Mouse (Mus musculus): ENCODE results near the gene Mrps33. TPM values are rescaled to one million over a fixed set of nuclear protein-coding genes. Genes with fewer than 3 reads are reported as not detected.

The Mrps33 gene
- polyA plus RNA-seq, 1 experiment from 2014 or later, result 116 TPM

GRCm38 (mm10) chr6:39797076-39797475 is 13.7 kb downstream of the Mrps33 start:
- Histone ChIP-seq H3K4me1 (ENCODE audit: insufficient read depth, low read depth, low read length) (no peaks in the 10 kb centered on the region), H3K36me3 (ENCODE audit: insufficient read depth, low read length) (no peaks in the 10 kb centered on the region; the same call in 1 of the 2 replicates), H3K9me3 (ENCODE audit: low read length) (no peaks in the 10 kb centered on the region), H3K9ac (replicated peaks; ENCODE audit: low read depth) (no peak overlapping the region), H3K4me2 (replicated peaks; ENCODE audit: low read depth, low read length) (no peak overlapping the region), H3K4me3 (ENCODE audit: low read depth, low read length) (no peak overlapping the region), H3K27ac (ENCODE audit: low read length) (no peak overlapping the region), H3K27me3 (replicated peaks; ENCODE audit: insufficient read depth, low read length) (no peaks in the 10 kb centered on the region)
- DNase-seq (ENCODE audit: low spot score) (no peak), ATAC-seq (no peak)
- TF ChIP-seq EP300 (IDR thresholded peaks at IDR 0.05) (no peak), CTCF (IDR thresholded peaks at IDR 0.05) (no peak)
- 64% methylated on average over 2 of the region's 2 CpGs for WGBS

GRCm38 (mm10) chr6:39796150-39796549 is 14.6 kb downstream of the Mrps33 start:
- H3K9me3 ChIP-seq (ENCODE audit: low read length), result no peaks in the 10 kb centered on the region
- no peaks in the 10 kb centered on the region for H3K27me3 ChIP-seq (replicated peaks; ENCODE audit: insufficient read depth, low read length)
- no peaks in the 10 kb centered on the region for H3K4me1 ChIP-seq (ENCODE audit: insufficient read depth, low read depth, low read length)
- H3K27ac ChIP-seq (ENCODE audit: low read length), result no peak overlapping the region
- DNase-seq (ENCODE audit: low spot score) (no peak), ATAC-seq (no peak)
- no peak overlapping the region for H3K9ac ChIP-seq (replicated peaks; ENCODE audit: low read depth)
- H3K4me3 ChIP-seq (ENCODE audit: low read depth, low read length), result no peak overlapping the region
- no peak for TF ChIP-seq CTCF (IDR thresholded peaks at IDR 0.05)
- no peak for TF ChIP-seq EP300 (IDR thresholded peaks at IDR 0.05)
- 74% methylated on average over 1 of the region's 1 CpGs for WGBS
- no peaks in the 10 kb centered on the region; the same call in 1 of the 2 replicates for H3K36me3 ChIP-seq (ENCODE audit: insufficient read depth, low read length)
- H3K4me2 ChIP-seq (replicated peaks; ENCODE audit: low read depth, low read length), result no peak overlapping the region

GRCm38 (mm10) chr6:39791806-39792205 is 19.0 kb downstream of the Mrps33 start:
- Histone ChIP-seq H3K4me1 (ENCODE audit: insufficient read depth, low read depth, low read length) (no peaks in the 10 kb centered on the region), H3K36me3 (ENCODE audit: insufficient read depth, low read length) (no peaks in the 10 kb centered on the region), H3K9me3 (ENCODE audit: low read length) (no peaks in the 10 kb centered on the region), H3K27me3 (replicated peaks; ENCODE audit: insufficient read depth, low read length) (no peaks in the 10 kb centered on the region), H3K9ac (replicated peaks; ENCODE audit: low read depth) (no peak overlapping the region), H3K27ac (ENCODE audit: low read length) (no peak overlapping the region), H3K4me3 (ENCODE audit: low read depth, low read length) (no peak overlapping the region), H3K4me2 (replicated peaks; ENCODE audit: low read depth, low read length) (no peak overlapping the region)
- ATAC-seq (no peak), DNase-seq (ENCODE audit: low spot score) (no peak)
- no peak for TF ChIP-seq CTCF (IDR thresholded peaks at IDR 0.05)
- no peak for TF ChIP-seq EP300 (IDR thresholded peaks at IDR 0.05)
- 60% methylated on average over 5 of the region's 5 CpGs for WGBS

GRCm38 (mm10) chr6:39788408-39788807 is 22.4 kb downstream of the Mrps33 start:
- DNase-seq (ENCODE audit: low spot score), result no peak
- Histone ChIP-seq H3K27ac (ENCODE audit: low read length) (no peak overlapping the region), H3K27me3 (replicated peaks; ENCODE audit: insufficient read depth, low read length) (no peaks in the 10 kb centered on the region), H3K9me3 (ENCODE audit: low read length) (no peaks in the 10 kb centered on the region), H3K36me3 (ENCODE audit: insufficient read depth, low read length) (no peaks in the 10 kb centered on the region), H3K4me1 (ENCODE audit: insufficient read depth, low read depth, low read length) (no peaks in the 10 kb centered on the region), H3K4me2 (replicated peaks; ENCODE audit: low read depth, low read length) (no peak overlapping the region), H3K4me3 (ENCODE audit: low read depth, low read length) (no peak overlapping the region), H3K9ac (replicated peaks; ENCODE audit: low read depth) (no peak overlapping the region)
- no peak for TF ChIP-seq EP300 (IDR thresholded peaks at IDR 0.05)
- TF ChIP-seq CTCF (IDR thresholded peaks at IDR 0.05), result no peak
- ATAC-seq, result no peak

GRCm38 (mm10) chr6:39787783-39788182 is 23.0 kb downstream of the Mrps33 start:
- H3K27me3 ChIP-seq (replicated peaks; ENCODE audit: insufficient read depth, low read length), result no peaks in the 10 kb centered on the region
- no peak overlapping the region for H3K4me3 ChIP-seq (ENCODE audit: low read depth, low read length)
- H3K4me2 ChIP-seq (replicated peaks; ENCODE audit: low read depth, low read length), result no peak overlapping the region
- DNase-seq (ENCODE audit: low spot score) (no peak), ATAC-seq (no peak)
- H3K36me3 ChIP-seq (ENCODE audit: insufficient read depth, low read length), result no peaks in the 10 kb centered on the region
- no peaks in the 10 kb centered on the region for H3K4me1 ChIP-seq (ENCODE audit: insufficient read depth, low read depth, low read length)
- H3K9me3 ChIP-seq (ENCODE audit: low read length), result no peaks in the 10 kb centered on the region
- TF ChIP-seq EP300 (IDR thresholded peaks at IDR 0.05), result no peak
- no peak for TF ChIP-seq CTCF (IDR thresholded peaks at IDR 0.05)
- WGBS, result 16% methylated on average over 9 of the region's 9 CpGs
- H3K27ac ChIP-seq (ENCODE audit: low read length), result no peak overlapping the region
- no peak overlapping the region for H3K9ac ChIP-seq (replicated peaks; ENCODE audit: low read depth)

GRCm38 (mm10) chr6:39785944-39786343 is 24.8 kb downstream of the Mrps33 start:
- DNase-seq (ENCODE audit: low spot score) (no peak), ATAC-seq (no peak)
- Histone ChIP-seq H3K27me3 (replicated peaks; ENCODE audit: insufficient read depth, low read length) (no peaks in the 10 kb centered on the region), H3K27ac (ENCODE audit: low read length) (no peak overlapping the region), H3K36me3 (ENCODE audit: insufficient read depth, low read length) (no peaks in the 10 kb centered on the region), H3K9ac (replicated peaks; ENCODE audit: low read depth) (no peak overlapping the region), H3K9me3 (ENCODE audit: low read length) (no peaks in the 10 kb centered on the region), H3K4me1 (ENCODE audit: insufficient read depth, low read depth, low read length) (no peaks in the 10 kb centered on the region), H3K4me3 (ENCODE audit: low read depth, low read length) (no peak overlapping the region), H3K4me2 (replicated peaks; ENCODE audit: low read depth, low read length) (no peak overlapping the region)
- whole genome bisulfite sequencing, result 66% methylated on average over 5 of the region's 5 CpGs
- TF ChIP-seq EP300 (IDR thresholded peaks at IDR 0.05), result no peak

- no peak for DNase-seq (ENCODE audit: low spot score)
- Histone ChIP-seq H3K4me2 (replicated peaks; ENCODE audit: low read depth, low read length) (no peak overlapping the region), H3K4me1 (ENCODE audit: insufficient read depth, low read depth, low read length) (no peaks in the 10 kb centered on the region), H3K9ac (replicated peaks; ENCODE audit: low read depth) (no peak overlapping the region), H3K4me3 (ENCODE audit: low read depth, low read length) (no peak overlapping the region), H3K27me3 (replicated peaks; ENCODE audit: insufficient read depth, low read length) (no peaks in the 10 kb centered on the region), H3K36me3 (ENCODE audit: insufficient read depth, low read length) (no peaks in the 10 kb centered on the region), H3K9me3 (ENCODE audit: low read length) (no peaks in the 10 kb centered on the region), H3K27ac (ENCODE audit: low read length) (no peak overlapping the region)
- whole genome bisulfite sequencing, result 61% methylated on average over 7 of the region's 7 CpGs
- no peak for ATAC-seq
- TF ChIP-seq CTCF (IDR thresholded peaks at IDR 0.05) (no peak), EP300 (IDR thresholded peaks at IDR 0.05) (no peak)
These were observed 27.3 kb downstream of the Mrps33 start for GRCm38 (mm10) chr6:39783521-39783920.

Measured in lung, postnatal 0 days (tissue).